Mouse (Mus musculus): ENCODE measurements around the gene Samd13.

Samd13 gene

GRCm38 (mm10) chr3:146684811-146685675 is at the start of gene Samd13:
Samd13 (minus strand) TSS chr3:146685592.
- DNase-seq: peak; percentile 82

DNA sequence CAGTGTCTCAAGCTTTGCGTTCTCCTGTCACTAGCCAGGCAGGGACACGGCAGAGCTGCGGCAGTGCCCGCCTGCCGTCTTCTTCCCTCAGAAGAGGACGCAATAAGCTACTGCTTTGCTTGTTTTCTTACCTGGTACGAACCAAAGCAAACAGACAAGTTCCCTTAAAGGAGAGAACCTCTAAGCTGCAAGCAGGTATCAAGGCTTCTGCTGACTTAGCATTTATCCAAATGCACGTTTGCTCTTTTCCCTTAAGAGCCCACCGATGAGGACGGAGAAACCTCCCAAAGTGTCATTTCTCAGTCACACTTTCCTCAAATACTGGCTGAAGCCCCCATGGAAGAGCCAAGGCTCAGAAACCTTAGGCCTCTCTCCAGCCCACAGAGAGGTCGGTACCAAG is 46.1 kb upstream of the Samd13 start:
- no peak for DNase-seq

DNA sequence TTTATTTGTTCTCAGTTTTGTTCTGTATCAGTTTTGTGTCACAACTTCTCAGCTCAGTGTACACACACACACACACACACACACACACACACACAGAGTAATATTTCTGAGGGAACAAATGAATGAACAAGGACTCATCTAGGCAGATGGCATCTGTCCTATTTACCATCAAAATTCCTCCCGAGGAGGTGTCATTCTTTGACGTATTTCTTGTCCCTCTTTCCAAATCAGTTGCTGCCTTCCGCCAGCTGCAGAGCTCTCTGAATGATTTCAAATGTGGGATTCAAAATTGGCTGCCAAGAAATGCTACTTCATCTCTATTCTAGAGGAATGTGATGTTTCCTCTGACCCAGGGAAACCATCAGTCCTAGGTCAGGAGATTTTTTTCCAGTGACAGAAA is 37.6 kb upstream of the Samd13 start:
- DNase-seq: no peak

GRCm38 (mm10) chr3:146719696-146720095 is 34.3 kb upstream of the Samd13 start:
- DNase-seq: no peak

- DNase-seq: no peak
Measured at GRCm38 (mm10) chr3:146718251-146718650, 32.9 kb upstream of the Samd13 start.

GRCm38 (mm10) chr3:146712305-146712704 is 26.9 kb upstream of the Samd13 start:
- no peak for DNase-seq

DNA sequence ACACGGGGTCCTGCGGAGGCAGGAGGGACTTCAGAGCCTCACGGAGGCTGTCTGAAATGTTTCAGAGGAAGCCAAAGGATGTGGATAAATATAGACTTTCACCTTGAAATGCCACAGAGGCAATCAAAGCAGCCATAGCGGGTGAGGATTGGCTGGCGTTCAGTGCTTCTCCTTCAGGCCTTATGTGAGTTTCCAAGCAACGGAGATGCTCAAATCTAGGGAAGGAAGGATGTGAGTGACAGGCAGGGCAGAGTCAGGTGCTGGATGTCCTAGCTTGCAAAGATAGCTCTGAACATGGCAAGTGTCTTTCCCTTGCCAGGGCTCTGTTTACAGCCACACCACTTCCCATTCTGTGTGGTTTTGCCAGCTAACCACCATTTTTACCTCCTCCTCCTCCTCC is 26.2 kb upstream of the Samd13 start:
- DNase-seq: peak; percentile 16

DNA sequence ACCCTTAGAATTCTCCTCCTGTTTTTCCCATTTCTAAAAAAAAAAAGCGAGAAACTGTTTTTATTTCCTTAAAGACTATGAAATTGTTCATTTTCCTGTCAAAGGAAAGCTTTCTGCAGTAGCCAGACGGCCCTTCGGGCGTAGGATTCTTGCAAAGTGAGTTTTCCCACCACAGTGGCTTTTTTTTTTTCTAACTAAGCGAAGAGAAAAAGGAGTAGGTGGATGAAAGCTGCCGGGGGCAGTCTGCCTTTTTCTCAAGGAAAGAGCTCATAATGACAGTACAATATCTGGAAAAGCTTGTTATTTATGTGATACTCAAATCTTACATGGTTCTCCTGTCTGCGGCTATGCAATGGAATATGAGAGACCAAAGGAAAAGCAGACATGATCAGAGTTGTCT is 25.7 kb upstream of the Samd13 start:
- DNase-seq: no peak

- no peak for DNase-seq
Measured at GRCm38 (mm10) chr3:146709086-146709485, 23.7 kb upstream of the Samd13 start.

GRCm38 (mm10) chr3:146708381-146708780 is 23.0 kb upstream of the Samd13 start:
- no peak for DNase-seq

GRCm38 (mm10) chr3:146704099-146704498 is 18.7 kb upstream of the Samd13 start:
- DNase-seq: no peak

GRCm38 (mm10) chr3:146700051-146700450 is 14.7 kb upstream of the Samd13 start:
- DNase-seq: no peak

DNA sequence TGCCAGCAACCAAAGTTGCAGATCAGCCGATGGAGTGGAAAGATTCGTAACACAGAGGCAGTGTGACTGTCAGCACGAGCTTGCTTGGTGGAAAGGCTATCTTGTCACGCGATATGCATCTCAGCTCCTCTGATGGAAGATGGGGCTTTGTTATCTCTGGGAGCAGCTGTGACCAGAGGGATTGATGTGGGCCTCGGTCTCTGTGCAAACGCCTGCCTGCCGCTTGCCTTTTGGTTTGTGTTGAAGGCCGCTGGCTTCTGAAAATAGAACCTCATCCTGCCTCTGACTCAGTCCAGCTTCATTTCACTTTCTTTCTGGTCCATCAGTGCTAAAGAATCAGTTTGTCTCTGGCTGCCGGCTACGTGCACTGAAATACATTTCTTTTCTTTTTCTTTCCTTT is 13.6 kb upstream of the Samd13 start:
- peak; percentile 41 for DNase-seq

- no peak for DNase-seq
Measured at GRCm38 (mm10) chr3:146692547-146692946, 7.2 kb upstream of the Samd13 start.

- DNase-seq: no peak
Measured at GRCm38 (mm10) chr3:146687121-146687725, 1.8 kb upstream of the Samd13 start.

DNA sequence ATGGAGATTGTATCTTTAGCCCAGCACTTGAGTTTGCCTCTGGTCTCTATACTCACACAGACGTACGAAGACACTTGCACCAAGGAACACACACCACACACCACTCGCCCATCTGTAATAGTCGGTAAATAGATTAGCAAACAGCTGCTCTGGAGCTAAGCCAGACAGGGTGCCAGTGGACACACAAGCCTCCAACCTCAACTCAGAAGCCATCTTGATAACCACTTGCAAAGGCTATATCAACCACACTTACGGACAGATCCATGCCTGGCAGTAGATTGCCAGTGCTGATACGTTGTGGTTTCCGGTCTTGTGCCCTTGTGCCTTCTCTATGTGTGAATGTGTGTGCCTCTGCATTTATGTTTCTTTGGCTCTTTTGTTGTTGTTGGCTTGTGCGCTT is 1.0 kb upstream of the Samd13 start:
- DNase-seq: no peak

GRCm38 (mm10) chr3:146683095-146683494 is 2.3 kb downstream of the Samd13 start:
- no peak for DNase-seq

GRCm38 (mm10) chr3:146682140-146682651 is 3.2 kb downstream of the Samd13 start:
- DNase-seq: peak; percentile 50

- no peak for DNase-seq
Measured at GRCm38 (mm10) chr3:146681696-146682095, 3.7 kb downstream of the Samd13 start.

- DNase-seq: no peak
Measured at GRCm38 (mm10) chr3:146680625-146681024, 4.8 kb downstream of the Samd13 start.

DNA sequence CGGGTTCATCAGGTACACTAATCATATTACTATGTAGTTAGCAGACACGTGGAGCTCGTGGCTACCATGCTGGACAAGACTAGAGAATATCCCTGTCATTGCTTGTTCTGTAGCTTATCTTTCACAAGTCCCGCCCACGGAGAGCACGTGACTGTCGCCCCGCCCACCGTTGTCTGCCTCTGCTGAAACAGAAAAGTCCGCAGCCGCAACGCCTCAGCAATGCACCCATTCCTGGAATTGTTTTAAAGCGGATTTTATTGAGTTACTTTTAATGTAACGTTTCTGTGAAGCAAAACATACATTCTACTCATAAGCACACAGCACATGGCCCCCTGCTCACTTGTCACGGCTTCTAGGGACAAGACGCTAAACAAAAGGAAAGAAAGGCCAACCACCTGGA is 5.7 kb downstream of the Samd13 start:
- no peak for DNase-seq

DNA sequence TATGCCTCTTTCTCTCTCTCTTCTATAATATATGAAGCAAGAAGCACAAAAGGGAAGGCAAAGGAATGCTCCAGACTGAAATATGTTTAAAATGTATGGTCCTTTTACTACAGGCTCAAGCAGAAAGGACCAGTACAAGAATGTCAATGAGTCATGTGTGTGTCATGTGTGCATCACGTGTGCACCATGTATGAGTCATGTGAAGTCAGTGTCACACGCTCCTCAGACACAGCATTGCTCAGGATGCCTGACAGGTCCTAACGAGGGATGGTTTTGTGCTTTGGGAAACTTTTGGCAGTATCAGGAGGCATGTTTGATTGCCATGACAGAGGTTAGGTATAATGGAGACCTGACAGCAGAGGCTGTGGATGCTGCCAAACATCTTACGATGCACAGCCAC is 9.2 kb downstream of the Samd13 start:
- DNase-seq: no peak

- DNase-seq: no peak
Measured at GRCm38 (mm10) chr3:146675101-146675500, 10.3 kb downstream of the Samd13 start.

- DNase-seq: no peak
Measured at GRCm38 (mm10) chr3:146671121-146671520, 14.3 kb downstream of the Samd13 start.

Measured in retina, postnatal 1 day (tissue).